Mouse (Mus musculus): Measurements from ENCODE around the gene Pcsk4. TPM values are rescaled to one million over a fixed set of nuclear protein-coding genes. Genes with fewer than 3 reads are reported as not detected.

Gene Pcsk4
- polyA plus RNA-seq, 1 experiment from 2014 or later = 2.2 TPM

DNA sequence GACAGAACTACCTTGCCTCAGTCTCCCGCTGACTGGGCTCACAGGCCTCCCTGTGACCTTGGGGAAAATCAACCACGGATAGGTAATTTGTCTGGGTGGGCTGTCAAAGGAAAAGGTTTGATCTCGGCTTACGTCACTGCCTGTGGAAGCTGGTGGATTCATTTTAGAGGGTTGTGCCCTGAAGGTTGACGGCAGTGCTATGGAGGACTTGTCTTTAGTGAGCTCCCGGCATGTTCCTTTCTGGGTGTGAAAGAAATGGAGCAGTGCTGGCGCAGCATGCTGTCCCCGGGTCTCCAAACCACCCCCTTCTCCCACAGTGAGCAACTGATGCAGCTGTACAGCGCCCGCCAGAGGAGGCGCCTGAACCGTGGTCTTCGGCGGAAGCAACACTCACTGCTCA, 36.0 kb downstream of the Pcsk4 start:
- H3K4me1 ChIP-seq = peaks cover 46% of the 10 kb centered on the region
- WGBS = 32% methylated on average over 14 of the region's 14 CpGs

DNA sequence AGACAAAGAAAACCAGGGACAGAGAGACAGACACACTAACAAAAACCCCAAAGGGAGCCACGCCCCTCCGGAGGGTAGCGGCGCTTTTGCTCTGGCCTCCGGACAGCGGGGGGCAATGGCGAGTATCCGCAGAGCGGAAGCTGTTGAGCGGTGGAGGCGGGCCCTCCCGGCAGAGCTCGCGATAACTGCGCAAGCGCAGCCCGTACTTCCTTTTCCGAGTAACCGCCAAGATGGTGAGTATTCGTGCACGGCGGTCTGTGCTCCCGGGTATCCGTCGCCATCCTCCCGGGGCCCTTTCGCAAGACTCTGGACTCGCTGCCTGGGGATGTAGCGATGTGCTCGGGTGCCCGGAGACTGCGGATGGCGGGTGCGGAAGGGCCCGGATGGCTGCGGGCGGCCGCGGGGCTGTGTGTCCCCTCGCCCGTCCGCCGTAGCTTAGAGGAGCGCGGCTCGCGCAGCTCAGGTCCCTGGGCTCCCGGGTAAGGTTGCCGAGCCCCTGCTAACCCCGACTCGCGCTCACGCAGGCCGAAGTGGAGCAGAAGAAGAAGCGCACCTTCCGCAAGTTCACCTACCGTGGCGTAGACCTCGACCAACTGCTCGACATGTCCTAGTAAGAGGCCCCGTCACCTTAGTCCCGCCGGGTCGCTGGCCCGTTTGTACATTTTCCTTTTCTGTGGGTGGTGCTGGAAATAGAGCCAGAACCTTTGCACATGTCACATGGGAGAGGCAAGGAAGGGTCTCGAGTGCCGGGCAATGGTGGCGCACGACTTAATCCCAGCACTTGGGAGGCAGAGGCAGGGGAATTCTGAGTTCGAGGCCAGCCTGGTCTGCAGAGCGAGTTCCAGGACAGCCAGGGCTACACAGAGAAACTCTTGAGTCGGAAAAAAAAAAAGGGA, 36.8 kb downstream of the Pcsk4 start, which contains the start of gene Rps15:
Gene Rps15, plus strand, starts transcription at position 203 of the 896 bp plus-strand sequence.
- peak within 1 kb of the TSS; percentile 91 for H3K4me3 ChIP-seq
- peak within 1 kb of the TSS; percentile 84 for H3K4me2 ChIP-seq (replicated peaks)
- peaks cover 38% of the 10 kb centered on the region for H3K4me1 ChIP-seq
- no peaks in the 10 kb centered on the region for H3K9me3 ChIP-seq
- WGBS = under 1% methylated on average over 72 of the region's 72 CpGs
- H3K27me3 ChIP-seq (replicated peaks) = no peaks in the 10 kb centered on the region
- H3K9ac ChIP-seq = peak within 1 kb of the TSS; percentile 97
- H3K36me3 ChIP-seq = peaks cover 33% of the 10 kb centered on the region
- peak; percentile 74 for ATAC-seq (ENCODE audit: low FRiP score, low read depth)
- peak within 1 kb of the TSS; percentile 79; the same call in 1 of the 2 replicates for H3K27ac ChIP-seq

More for the DNA sequence above, 36.0 kb downstream of the Pcsk4 start:
- no peaks in the 10 kb centered on the region for H3K27me3 ChIP-seq (replicated peaks)
- peak overlapping the region; percentile 97 for H3K9ac ChIP-seq
- no peak overlapping the region for H3K27ac ChIP-seq
- H3K4me3 ChIP-seq = peak overlapping the region; percentile 91
- H3K36me3 ChIP-seq = peaks cover 26% of the 10 kb centered on the region
- no peak for ATAC-seq (ENCODE audit: low FRiP score, low read depth)
- H3K9me3 ChIP-seq = no peaks in the 10 kb centered on the region
- peak overlapping the region; percentile 84 for H3K4me2 ChIP-seq (replicated peaks)

DNA sequence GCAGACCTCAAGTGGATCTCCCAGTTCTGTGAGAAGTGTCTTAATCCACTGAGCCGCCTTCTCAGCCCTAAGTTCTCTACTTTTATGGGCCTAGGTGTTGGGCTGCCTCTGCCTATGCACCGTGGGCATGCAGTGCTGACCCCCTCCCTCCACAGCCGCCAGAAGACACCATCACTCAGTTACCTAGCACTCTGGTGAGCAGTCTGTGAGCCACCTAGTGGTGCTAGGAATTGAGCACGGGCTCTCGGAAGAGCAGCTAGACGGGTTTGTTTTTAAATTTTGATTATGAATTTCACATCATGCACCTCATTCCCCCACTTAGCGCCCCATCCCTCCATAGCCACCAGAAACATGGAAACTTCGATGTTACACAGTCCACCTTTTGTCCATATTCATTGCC, 40.6 kb downstream of the Pcsk4 start:
- H3K27me3 ChIP-seq (replicated peaks) = no peaks in the 10 kb centered on the region
- no peaks in the 10 kb centered on the region for H3K9me3 ChIP-seq
- peaks cover 55% of the 10 kb centered on the region for H3K36me3 ChIP-seq
- H3K9ac ChIP-seq = no peak overlapping the region
- H3K27ac ChIP-seq = no peak overlapping the region
- peaks cover 7% of the 10 kb centered on the region for H3K4me1 ChIP-seq
- 72% methylated on average over 8 of the region's 8 CpGs for WGBS
- H3K4me2 ChIP-seq (replicated peaks) = no peak overlapping the region
- no peak for ATAC-seq (ENCODE audit: low FRiP score, low read depth)
- no peak overlapping the region for H3K4me3 ChIP-seq

DNA sequence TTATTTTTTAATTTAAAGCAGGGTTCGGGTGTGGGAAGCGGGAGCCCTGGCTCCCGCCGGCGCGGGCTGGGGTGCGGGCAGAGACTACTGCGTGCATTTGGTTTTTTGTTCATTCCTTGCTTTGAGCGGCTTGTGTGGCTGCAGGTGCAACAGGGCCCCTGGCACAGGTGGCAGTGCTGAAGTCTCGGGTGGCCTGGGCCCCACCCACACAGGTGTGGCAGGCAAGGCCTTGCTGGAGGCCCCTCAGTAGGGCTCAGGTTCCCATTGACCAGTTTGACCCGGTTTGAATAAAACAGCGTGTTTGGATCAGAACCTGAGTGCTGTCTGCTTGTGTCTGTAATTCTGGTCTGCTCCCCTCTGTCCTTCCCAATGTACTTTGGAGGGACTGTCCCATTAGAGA, 41.2 kb downstream of the Pcsk4 start:
- Histone ChIP-seq H3K9me3 (no peaks in the 10 kb centered on the region), H3K4me2 (replicated peaks) (no peak overlapping the region), H3K27me3 (replicated peaks) (no peaks in the 10 kb centered on the region), H3K27ac (no peak overlapping the region), H3K9ac (no peak overlapping the region), H3K4me3 (no peak overlapping the region), H3K36me3 (peaks cover 56% of the 10 kb centered on the region), H3K4me1 (peaks cover 1% of the 10 kb centered on the region)
- no peak for ATAC-seq (ENCODE audit: low FRiP score, low read depth)
- 95% methylated on average over 12 of the region's 12 CpGs for WGBS

DNA sequence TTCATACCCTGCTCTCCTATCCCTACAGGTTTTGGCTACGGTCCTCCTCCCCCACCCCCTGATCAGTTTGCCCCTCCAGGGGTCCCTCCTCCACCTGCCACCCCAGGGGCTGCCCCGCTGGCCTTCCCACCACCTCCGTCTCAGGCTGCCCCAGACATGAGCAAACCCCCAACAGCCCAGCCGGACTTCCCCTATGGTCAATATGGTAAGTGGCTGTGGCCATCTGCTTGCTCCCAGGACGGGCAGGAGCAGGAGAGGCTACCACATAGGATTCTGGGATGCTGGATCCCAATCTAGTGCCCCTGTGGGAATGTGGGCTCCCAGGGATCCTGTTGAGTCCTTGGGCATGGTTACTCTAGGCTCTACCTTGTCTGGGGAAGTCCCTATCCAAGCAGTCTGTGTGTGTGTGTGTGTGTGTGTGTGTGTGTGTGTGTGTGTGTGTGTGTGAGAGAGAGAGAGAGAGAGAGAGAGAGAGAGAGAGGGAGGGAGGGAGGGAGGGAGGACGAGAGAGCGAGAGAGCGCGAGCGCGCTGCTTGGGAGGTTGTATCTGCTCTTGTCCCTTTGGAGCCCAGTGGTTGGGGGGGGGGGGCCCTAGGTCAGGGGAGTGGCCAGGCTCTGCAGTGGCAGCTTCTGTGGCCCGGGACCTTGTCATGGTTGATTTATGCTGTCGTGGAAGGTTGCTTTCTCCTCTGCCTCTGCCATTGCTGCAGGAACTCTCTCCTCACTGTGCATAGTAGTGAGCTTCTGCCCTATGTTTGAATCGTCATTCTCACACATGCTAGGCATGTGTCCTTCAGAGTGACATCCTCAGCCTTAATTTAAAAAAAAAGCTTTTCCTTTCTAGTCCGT, 43.9 kb downstream of the Pcsk4 start:
- no peak for ATAC-seq (ENCODE audit: low FRiP score, low read depth)
- H3K36me3 ChIP-seq = peaks cover 81% of the 10 kb centered on the region
- H3K4me2 ChIP-seq (replicated peaks) = no peak overlapping the region
- H3K4me1 ChIP-seq = peaks cover 13% of the 10 kb centered on the region
- 0 out of 2 replicates have a peak overlapping the region, but pooled peaks have one; percentile 13 for H3K9ac ChIP-seq
- no peak overlapping the region for H3K4me3 ChIP-seq
- WGBS = 71% methylated on average over 9 of the region's 15 CpGs
- H3K9me3 ChIP-seq = no peaks in the 10 kb centered on the region
- no peak overlapping the region for H3K27ac ChIP-seq
- no peaks in the 10 kb centered on the region for H3K27me3 ChIP-seq (replicated peaks)

DNA sequence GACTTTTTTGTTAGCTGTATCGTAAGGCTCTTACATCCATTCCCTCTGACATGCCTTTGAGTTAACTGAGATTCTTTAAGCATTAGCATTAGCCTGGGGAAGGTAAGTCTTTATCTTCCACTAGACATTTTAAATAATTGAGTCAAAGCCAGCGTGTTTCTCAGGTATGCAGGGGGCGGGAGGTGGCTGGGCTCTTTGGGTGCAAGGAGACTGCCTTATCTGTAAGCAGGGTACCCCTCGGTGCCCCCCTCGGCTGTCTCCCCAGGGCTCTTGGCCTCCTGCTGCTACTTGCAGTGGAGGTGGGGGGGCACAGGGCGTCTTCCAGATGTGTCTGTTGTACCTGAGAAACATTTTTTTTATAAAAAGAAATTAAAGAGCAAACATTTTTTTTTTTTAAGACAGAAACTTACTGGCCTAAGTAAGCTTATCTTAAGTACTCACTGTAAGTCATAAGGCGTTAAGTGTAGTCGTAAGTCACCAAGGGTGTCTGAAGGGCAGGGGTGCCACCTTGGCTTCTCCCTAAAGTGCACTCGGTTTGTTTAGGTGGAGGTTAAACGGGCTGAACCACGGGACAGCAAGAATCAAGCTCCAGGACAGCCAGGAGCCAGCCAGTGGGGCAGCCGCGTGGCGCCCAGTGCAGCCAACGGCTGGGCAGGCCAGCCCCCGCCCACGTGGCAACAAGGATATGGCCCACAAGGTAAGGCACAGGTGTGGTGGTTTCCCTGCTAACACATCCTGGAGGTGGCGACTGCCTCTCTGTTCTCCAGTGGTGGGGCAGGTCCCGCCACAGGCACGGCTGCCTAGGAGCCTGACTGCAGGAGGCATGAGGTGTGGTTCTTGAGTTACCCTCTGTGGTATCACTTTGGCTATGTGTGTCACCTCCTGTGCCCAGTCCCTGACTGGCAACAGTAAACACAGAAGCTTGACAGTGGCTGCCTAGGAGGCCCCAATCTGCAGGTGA, 46.5 kb downstream of the Pcsk4 start:
- H3K9ac ChIP-seq = no peak overlapping the region
- no peaks in the 10 kb centered on the region for H3K27me3 ChIP-seq (replicated peaks)
- 92% methylated on average over 20 of the region's 20 CpGs for WGBS
- no peak overlapping the region for H3K4me3 ChIP-seq
- no peaks in the 10 kb centered on the region for H3K9me3 ChIP-seq
- H3K4me1 ChIP-seq = peaks cover 13% of the 10 kb centered on the region
- no peak overlapping the region for H3K4me2 ChIP-seq (replicated peaks)
- no peak for ATAC-seq (ENCODE audit: low FRiP score, low read depth)
- peaks cover 95% of the 10 kb centered on the region for H3K36me3 ChIP-seq
- no peak overlapping the region for H3K27ac ChIP-seq

DNA sequence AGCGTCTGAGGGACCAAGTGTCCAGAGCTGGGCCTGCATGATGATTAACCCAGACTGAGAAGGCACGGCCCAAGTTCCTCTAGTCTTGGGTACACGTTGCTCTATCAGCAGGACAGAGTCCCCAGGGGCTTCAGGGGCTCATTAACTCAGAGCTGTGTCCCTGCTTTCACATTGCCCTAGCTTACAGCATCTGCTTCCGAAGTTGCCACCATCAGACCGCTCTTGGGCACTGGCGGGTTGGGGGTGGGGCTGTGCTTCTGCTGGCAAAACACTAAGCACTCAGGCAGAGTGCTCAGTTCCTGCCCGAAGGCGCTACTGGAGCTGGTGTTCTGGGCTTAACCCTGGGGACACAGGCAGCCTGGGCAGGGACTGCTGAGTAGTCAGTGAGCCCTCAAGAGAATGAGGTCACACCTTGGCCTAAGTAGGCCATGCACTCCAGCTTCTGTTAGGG, 47.4 kb downstream of the Pcsk4 start:
- peaks cover 95% of the 10 kb centered on the region for H3K36me3 ChIP-seq
- H3K4me2 ChIP-seq (replicated peaks) = no peak overlapping the region
- no peak overlapping the region for H3K27ac ChIP-seq
- no peak overlapping the region for H3K9ac ChIP-seq
- 63% methylated on average over 8 of the region's 8 CpGs for WGBS
- H3K9me3 ChIP-seq = no peaks in the 10 kb centered on the region
- peak; percentile 54; the same call in 1 of the 2 replicates for ATAC-seq (ENCODE audit: low FRiP score, low read depth)
- H3K27me3 ChIP-seq (replicated peaks) = no peaks in the 10 kb centered on the region
- peaks cover 13% of the 10 kb centered on the region for H3K4me1 ChIP-seq
- no peak overlapping the region for H3K4me3 ChIP-seq

DNA sequence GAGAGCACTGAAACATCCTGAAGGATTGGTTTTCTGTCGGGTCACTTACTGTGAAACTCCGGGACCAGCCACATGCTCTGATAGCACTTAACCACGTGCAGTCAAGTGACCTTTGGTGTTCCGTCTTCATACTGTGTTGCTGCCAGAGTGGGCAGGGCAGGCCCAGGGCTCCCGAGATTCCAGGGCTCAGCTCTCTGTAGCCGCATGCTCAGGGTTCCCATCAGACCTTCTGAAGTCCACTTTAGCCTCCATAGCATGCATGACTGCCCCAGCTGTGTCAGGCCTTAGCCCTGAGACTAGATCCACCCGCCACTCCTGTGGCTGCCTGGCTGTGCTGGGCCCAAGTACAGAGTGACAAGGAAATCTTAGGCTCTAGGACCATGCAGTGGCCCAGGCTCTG, 48.0 kb downstream of the Pcsk4 start:
- H3K9me3 ChIP-seq = no peaks in the 10 kb centered on the region
- H3K9ac ChIP-seq = no peak overlapping the region
- no peak overlapping the region for H3K27ac ChIP-seq
- H3K27me3 ChIP-seq (replicated peaks) = no peaks in the 10 kb centered on the region
- no peak overlapping the region; the same call in 1 of the 2 replicates for H3K4me2 ChIP-seq (replicated peaks)
- no peak for ATAC-seq (ENCODE audit: low FRiP score, low read depth)
- no peak overlapping the region for H3K4me3 ChIP-seq
- H3K4me1 ChIP-seq = peaks cover 13% of the 10 kb centered on the region
- 86% methylated on average over 7 of the region's 7 CpGs for WGBS
- peaks cover 95% of the 10 kb centered on the region for H3K36me3 ChIP-seq

DNA sequence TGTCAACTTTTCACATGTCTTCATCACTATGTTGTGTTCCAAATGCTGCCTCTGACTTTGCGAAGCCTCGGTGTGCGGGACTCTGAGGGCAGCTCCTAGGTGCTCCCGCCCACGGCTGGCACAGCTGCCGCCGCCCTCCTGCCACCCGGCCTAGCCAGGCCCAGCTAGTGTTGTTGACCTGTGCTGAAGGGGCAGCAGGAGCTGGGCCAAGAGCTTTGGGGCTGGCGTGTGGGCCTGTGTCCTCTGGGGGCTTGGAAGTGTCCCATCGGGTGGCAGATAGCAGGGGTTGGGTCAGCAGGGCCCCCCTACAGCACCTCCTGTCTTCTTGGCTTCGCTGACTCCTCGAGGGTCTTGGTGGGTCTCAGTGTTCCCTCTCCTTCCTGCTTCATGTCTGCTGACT, 50.0 kb downstream of the Pcsk4 start:
- Histone ChIP-seq H3K27ac (no peak overlapping the region), H3K4me1 (peaks cover 13% of the 10 kb centered on the region), H3K4me2 (replicated peaks) (no peak overlapping the region), H3K9ac (no peak overlapping the region), H3K4me3 (no peak overlapping the region), H3K36me3 (peaks cover 93% of the 10 kb centered on the region), H3K9me3 (no peaks in the 10 kb centered on the region), H3K27me3 (replicated peaks) (no peaks in the 10 kb centered on the region)
- ATAC-seq (ENCODE audit: low FRiP score, low read depth) = no peak
- 92% methylated on average over 12 of the region's 12 CpGs for WGBS

DNA sequence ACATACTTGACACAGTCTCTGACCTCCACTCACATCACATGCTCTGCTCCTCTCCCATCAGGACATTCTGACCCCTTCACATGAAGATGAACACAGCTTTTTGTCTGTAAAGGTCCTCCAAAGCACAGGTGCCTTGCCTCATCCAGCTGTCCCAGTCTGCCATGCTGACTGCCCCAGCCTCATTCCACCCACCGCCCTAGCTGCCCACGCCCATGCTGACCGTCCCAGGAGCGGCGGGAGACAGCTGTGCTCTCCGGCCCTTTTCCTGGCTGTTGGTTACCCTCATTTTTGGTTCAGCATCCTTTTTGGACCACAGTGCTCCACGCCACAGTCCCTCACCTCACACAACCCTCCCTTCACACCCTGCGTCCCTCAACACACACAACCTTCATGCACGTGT, 50.9 kb downstream of the Pcsk4 start:
- H3K27ac ChIP-seq = no peak overlapping the region
- no peak overlapping the region for H3K9ac ChIP-seq
- ATAC-seq (ENCODE audit: low FRiP score, low read depth) = no peak
- H3K4me3 ChIP-seq = no peak overlapping the region
- WGBS = 96% methylated on average over 9 of the region's 9 CpGs
- H3K36me3 ChIP-seq = peaks cover 93% of the 10 kb centered on the region
- H3K4me2 ChIP-seq (replicated peaks) = no peak overlapping the region
- H3K4me1 ChIP-seq = peaks cover 13% of the 10 kb centered on the region
- H3K9me3 ChIP-seq = no peaks in the 10 kb centered on the region
- no peaks in the 10 kb centered on the region for H3K27me3 ChIP-seq (replicated peaks)

DNA sequence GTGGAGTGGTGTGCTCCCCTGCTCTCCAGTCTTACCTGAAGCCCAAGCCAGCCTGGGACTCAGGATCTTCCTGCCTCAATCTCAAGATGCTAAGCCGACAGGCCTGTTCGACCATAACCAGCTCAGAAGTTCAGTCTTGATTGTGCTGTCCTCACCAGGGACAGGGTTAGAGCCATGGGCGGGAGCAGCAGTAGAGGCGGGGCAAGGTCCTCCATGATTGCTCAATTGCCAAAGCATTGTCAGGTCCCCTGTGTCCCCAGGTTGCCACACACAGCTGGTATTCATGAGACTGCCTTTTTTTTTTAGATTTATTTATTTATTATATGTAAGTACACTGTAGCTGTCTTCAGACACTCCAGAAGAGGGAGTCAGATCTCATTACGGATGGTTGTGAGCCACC, 53.1 kb downstream of the Pcsk4 start:
- ATAC-seq (ENCODE audit: low FRiP score, low read depth) = no peak
- WGBS = 88% methylated on average over 5 of the region's 5 CpGs
- no peak overlapping the region for H3K9ac ChIP-seq
- H3K4me3 ChIP-seq = no peak overlapping the region
- no peak overlapping the region for H3K4me2 ChIP-seq (replicated peaks)
- H3K36me3 ChIP-seq = peaks cover 86% of the 10 kb centered on the region
- H3K9me3 ChIP-seq = no peaks in the 10 kb centered on the region
- no peak overlapping the region for H3K27ac ChIP-seq
- peaks cover 15% of the 10 kb centered on the region for H3K4me1 ChIP-seq
- no peaks in the 10 kb centered on the region for H3K27me3 ChIP-seq (replicated peaks)

Measured in neural tube, embryonic 12.5 days (tissue).